Comparison of ENCODE assay signal across 29 mouse cellular contexts in genomic region chr6:116486833-116487232, GRCm38 (mm10). TPM values are rescaled to one million over a fixed set of nuclear protein-coding genes. Genes with fewer than 3 reads are reported as not detected.
"Had no signal": no experiment of that assay in that cellular context is flagged by ENCODE, and none has a peak within 500 bp of the region (broad histone marks: within the 10 kb centered on the region; RNA-seq: fewer than 3 reads in every experiment).

No protein-coding gene starts in this region.

- ATAC-seq: intestine, embryonic 16.5 days; liver, postnatal 0 days; lung, postnatal 0 days; midbrain, embryonic 15.5 days had no signal

- H3K4me3 ChIP-seq: limb, embryonic 10.5 days; limb, embryonic 13.5 days; midbrain, embryonic 12.5 days; midbrain, embryonic 15.5 days had no signal

- H3K27me3 ChIP-seq: limb, embryonic 13.5 days; midbrain, embryonic 12.5 days; midbrain, embryonic 15.5 days had no signal

- DNase-seq: kidney, adult 18-20 months; kidney, adult 9 months; kidney, postnatal 14 days; kidney, postnatal 4 days; liver; liver, postnatal 0 days; lung, embryonic 14.5 days; right cerebral cortex, adult 18-20 months; right cerebral cortex, postnatal 14 days; right cerebral cortex, postnatal 4 days; thymus, adult 2 months; thymus, postnatal 14 days; thymus, postnatal 4 days had no signal

- H3K27ac ChIP-seq: limb, embryonic 10.5 days; limb, embryonic 13.5 days; liver, embryonic 14.5 days; midbrain, embryonic 12.5 days; midbrain, embryonic 15.5 days; stomach, postnatal 0 days had no signal

- H3K4me1 ChIP-seq: limb, embryonic 10.5 days; limb, embryonic 13.5 days; midbrain, embryonic 12.5 days had no signal

RNA-seq across cellular contexts. Expression of gene Olfr211, which starts 2.1 kb away (rescaled TPM):
- total RNA-seq: layer of hippocampus, adult 18-20 months; layer of hippocampus, postnatal 14 days; left cerebral cortex, adult 8-10 months; left cerebral cortex, postnatal 14 days had no signal
- polyA plus RNA-seq: intestine, embryonic 16.5 days; kidney, embryonic 16.5 days; limb, embryonic 10.5 days; limb, embryonic 13.5 days; liver, embryonic 14.5 days; liver, postnatal 0 days; lung, embryonic 14.5 days; lung, postnatal 0 days; midbrain, embryonic 12.5 days; midbrain, embryonic 15.5 days; neural tube, embryonic 11.5 days; neural tube, embryonic 14.5 days; stomach, embryonic 14.5 days; stomach, postnatal 0 days; thymus, adult 2 months had no signal

RNA-seq across cellular contexts. Expression of gene Olfr212, which starts 19.5 kb away (rescaled TPM):
- total RNA-seq: layer of hippocampus, adult 18-20 months; left cerebral cortex, postnatal 14 days had no signal
- polyA plus RNA-seq: intestine, embryonic 16.5 days; kidney, embryonic 16.5 days; limb, embryonic 10.5 days; limb, embryonic 13.5 days; liver, postnatal 0 days; lung, embryonic 14.5 days; midbrain, embryonic 12.5 days; midbrain, embryonic 15.5 days; neural tube, embryonic 11.5 days; stomach, embryonic 14.5 days; stomach, postnatal 0 days; thymus, adult 2 months had no signal

RNA-seq across cellular contexts. Expression of gene Olfr213, which starts 51.4 kb away (rescaled TPM):
- total RNA-seq: layer of hippocampus, adult 18-20 months; layer of hippocampus, postnatal 14 days; left cerebral cortex, adult 8-10 months; left cerebral cortex, postnatal 14 days had no signal
- polyA plus RNA-seq: intestine, embryonic 16.5 days; kidney, embryonic 16.5 days; limb, embryonic 10.5 days; limb, embryonic 13.5 days; liver, embryonic 14.5 days; liver, postnatal 0 days; lung, embryonic 14.5 days; lung, postnatal 0 days; midbrain, embryonic 12.5 days; midbrain, embryonic 15.5 days; neural tube, embryonic 11.5 days; neural tube, embryonic 14.5 days; stomach, embryonic 14.5 days; stomach, postnatal 0 days; thymus, adult 2 months had no signal
